Mouse (Mus musculus) cerebellum, postnatal 25 days (tissue): Measurements from ENCODE around the gene Gm10837.

ENCODE experiments used
- DNase-seq, 2 experiments: peaks; one replicate each; pipeline ENCODE4 v3.0.0; 2021; ENCODE audit warnings: mixed read lengths in 2 of 2

The Gm10837 gene

GRCm38 (mm10) chr14:122479461-122480109 is 10.8 kb upstream of the Gm10837 start:
- peak; percentile 26 to 35 for DNase-seq

GRCm38 (mm10) chr14:122480355-122480754 is 10.0 kb upstream of the Gm10837 start:
- peak; percentile 36 to 48 for DNase-seq

GRCm38 (mm10) chr14:122481181-122481580 is 9.2 kb upstream of the Gm10837 start:
- peak; percentile 74 to 81 for DNase-seq

GRCm38 (mm10) chr14:122482081-122483023 is 8.0 kb upstream of the Gm10837 start:
- peak; percentile 69 to 79 for DNase-seq

GRCm38 (mm10) chr14:122483024-122483385 is 7.4 kb upstream of the Gm10837 start:
- DNase-seq, result peak in 1 of 2 experiments; percentile 43

GRCm38 (mm10) chr14:122483556-122484421 is 6.6 kb upstream of the Gm10837 start:
- DNase-seq, result peak; percentile 84 to 87

GRCm38 (mm10) chr14:122484458-122484843 is 5.9 kb upstream of the Gm10837 start:
- peak in 1 of 2 experiments; percentile 64 for DNase-seq

- DNase-seq, result peak; percentile 75 to 78
Measured at GRCm38 (mm10) chr14:122484844-122485551, 5.4 kb upstream of the Gm10837 start.

GRCm38 (mm10) chr14:122485635-122486181 is 4.7 kb upstream of the Gm10837 start:
- peak; percentile 58 to 60 for DNase-seq

GRCm38 (mm10) chr14:122486611-122487010 is 3.8 kb upstream of the Gm10837 start:
- no peak for DNase-seq

GRCm38 (mm10) chr14:122487366-122487765 is 3.0 kb upstream of the Gm10837 start:
- peak; percentile 58 to 70 for DNase-seq

GRCm38 (mm10) chr14:122489041-122489440 is 1.3 kb upstream of the Gm10837 start:
- peak; percentile 29 to 47 for DNase-seq

GRCm38 (mm10) chr14:122489686-122490414 is 536 bp upstream of the Gm10837 start:
- peak in 1 of 2 experiments; percentile 50 for DNase-seq

GRCm38 (mm10) chr14:122491521-122491920 is 1.1 kb downstream of the Gm10837 start:
- no peak for DNase-seq

- DNase-seq, result no peak
Measured at GRCm38 (mm10) chr14:122492015-122492414, 1.6 kb downstream of the Gm10837 start.

- DNase-seq, result no peak
Measured at GRCm38 (mm10) chr14:122509058-122509457, 18.7 kb downstream of the Gm10837 start.

- no peak for DNase-seq
Measured at GRCm38 (mm10) chr14:122511519-122511918, 21.1 kb downstream of the Gm10837 start.

GRCm38 (mm10) chr14:122513511-122514036 is 23.2 kb downstream of the Gm10837 start:
- DNase-seq, result no peak

- DNase-seq, result no peak
Measured at GRCm38 (mm10) chr14:122528475-122528874, 38.1 kb downstream of the Gm10837 start.

- DNase-seq, result peak; percentile 96 to 98
Measured at GRCm38 (mm10) chr14:122534017-122534924, 43.9 kb downstream of the Gm10837 start, which contains the start of gene Pcca. Gene Pcca, plus strand, starts transcription at chr14:122534324.
